Mouse (Mus musculus) kidney, embryonic 14.5 days (tissue): ENCODE results near the gene Dnm2. TPM values are rescaled to one million over a fixed set of nuclear protein-coding genes. Genes with fewer than 3 reads are reported as not detected.
"Not testable (repeated sequence)": the region's sequence is repeated elsewhere in the genome, so short reads cannot be mapped to it uniquely, and the experiment has no call there.

Experiments
- ATAC-seq: fragments of 200-750 bp; cut with Nextera tagmentation; 2 replicates; pipeline ENCODE4 v1.8.0; 2017; ENCODE audit warnings: moderate number of reproducible peaks, mild to moderate bottlenecking, moderate TSS enrichment, moderate library complexity; ENCODE audit not compliant: low FRiP score, low TSS enrichment
- H3K27ac ChIP-seq: fragments of 300-500 bp; sonication (generic); 2 replicates; pipeline ENCODE4 v1.5.1; 2014; ENCODE audit warnings: low read depth, mild to moderate bottlenecking, low read length, moderate library complexity, mixed read lengths
- H3K27me3 ChIP-seq: fragments of 300-500 bp; sonication (generic); 2 replicates; pipeline ENCODE4 v1.6.1; 2014; ENCODE audit warnings: mild to moderate bottlenecking, low read length; ENCODE audit not compliant: control insufficient read depth, insufficient read depth
- H3K36me3 ChIP-seq: fragments of 300-500 bp; sonication (generic); 2 replicates; pipeline ENCODE4 v1.6.1; 2014; ENCODE audit warnings: low read length, mixed read lengths; ENCODE audit not compliant: control insufficient read depth, insufficient read depth
- H3K4me1 ChIP-seq: fragments of 300-500 bp; sonication (generic); 2 replicates; pipeline ENCODE4 v1.6.1; 2014; ENCODE audit warnings: low read length, mixed read lengths; ENCODE audit not compliant: control insufficient read depth, insufficient read depth
- H3K4me2 ChIP-seq: fragments of 300-500 bp; sonication (generic); replicated peaks from 2 replicates; pipeline ENCODE4 v1.6.1; 2014; ENCODE audit warnings: low read depth, mild to moderate bottlenecking, low read length
- H3K4me3 ChIP-seq: fragments of 300-500 bp; sonication (generic); 2 replicates; pipeline ENCODE4 v1.5.1; 2014; ENCODE audit warnings: mild to moderate bottlenecking, low read length
- H3K9ac ChIP-seq: fragments of 300-500 bp; sonication (generic); 2 replicates; pipeline ENCODE4 v1.6.1; 2014; ENCODE audit warnings: low read depth, mild to moderate bottlenecking, low read length, moderate library complexity
- H3K9me3 ChIP-seq: fragments of 300-500 bp; sonication (generic); 2 replicates; pipeline ENCODE4 v1.6.1; 2016; ENCODE audit warnings: low read length; ENCODE audit not compliant: control insufficient read depth
- WGBS: fragments of 180-500 bp; shearing (Covaris S2); extraction: QIAGEN DNeasy Blood & Tissue Kit; methylation state at CpG from one replicate; pipeline ENCODE4 v1.1.7; 2014; 5-methylcytosine and 5-hydroxymethylcytosine counted together
- polyA plus RNA-seq: library from polyadenylated mRNA; unstranded; fragments of >200 nt; fragmentation: Nextera tagmentation; extraction: Ambion mirVana; gene quantifications from 2 replicates; pipeline ENCODE4 v1.2.1, GENCODE M21; 2014

Dnm2 gene
- polyA plus RNA-seq, 1 experiment from 2014 or later: 66.1 TPM

- 95% methylated on average over 6 of the region's 6 CpGs for WGBS
- H3K4me3 ChIP-seq: no peak overlapping the region
- H3K9ac ChIP-seq: no peak overlapping the region
- H3K4me2 ChIP-seq: no peak overlapping the region
- ATAC-seq: no peak
- H3K27me3 ChIP-seq: no peaks in the 10 kb centered on the region
- peaks cover 83% of the 10 kb centered on the region for H3K36me3 ChIP-seq
- H3K9me3 ChIP-seq: peaks cover 5% of the 10 kb centered on the region; the same call in 1 of the 2 replicates
- H3K27ac ChIP-seq: no peak overlapping the region
- no peaks in the 10 kb centered on the region for H3K4me1 ChIP-seq
Observed at GRCm38 (mm10) chr9:21477707-21478106, 53.0 kb downstream of the Dnm2 start.

DNA sequence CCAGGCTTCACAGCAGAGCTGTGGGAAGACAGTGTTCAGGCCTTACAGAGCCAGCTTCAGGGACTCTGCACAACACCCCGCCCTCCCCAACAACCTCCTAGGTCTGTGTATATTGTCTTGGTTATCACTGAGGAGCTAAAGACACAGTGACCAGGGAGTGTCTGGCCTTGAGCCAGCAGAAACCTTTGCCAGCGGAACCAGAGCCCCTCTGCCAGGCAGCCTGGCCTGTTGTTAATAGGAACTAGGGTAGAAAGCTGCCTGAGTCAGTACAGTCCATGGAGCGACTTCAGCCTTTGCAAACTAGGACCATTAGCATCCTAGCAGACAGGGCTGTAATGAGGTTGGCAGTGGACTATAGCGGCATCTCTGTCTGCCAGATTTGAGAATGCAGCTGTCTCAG lies 59.4 kb downstream of the Dnm2 start:
- Histone ChIP-seq H3K27me3 (no peaks in the 10 kb centered on the region), H3K9ac (no peak overlapping the region), H3K27ac (no peak overlapping the region), H3K4me3 (no peak overlapping the region), H3K4me2 (no peak overlapping the region), H3K9me3 (no peaks in the 10 kb centered on the region), H3K4me1 (no peaks in the 10 kb centered on the region), H3K36me3 (peaks cover 54% of the 10 kb centered on the region)
- no peak for ATAC-seq
- 96% methylated on average over 4 of the region's 4 CpGs for WGBS

DNA sequence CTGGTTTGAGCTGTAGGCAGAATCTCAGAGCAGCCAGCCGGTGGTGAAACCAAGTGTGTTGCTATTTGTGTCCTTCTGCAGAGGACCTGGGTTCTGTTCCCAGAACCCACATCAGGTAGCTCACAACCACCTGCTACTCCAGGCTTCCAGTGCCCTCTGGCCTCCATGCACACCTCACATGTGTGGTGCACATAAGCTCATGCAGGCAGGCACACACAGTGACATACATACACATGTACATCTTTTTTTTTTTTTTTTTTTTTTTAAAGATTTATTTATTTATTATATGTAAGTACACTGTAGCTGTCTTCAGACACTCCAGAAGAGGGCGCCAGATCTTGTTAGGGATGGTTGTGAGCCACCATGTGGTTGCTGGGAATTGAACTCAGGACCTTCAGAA lies 63.5 kb downstream of the Dnm2 start:
- not testable (repeated sequence) for H3K9ac ChIP-seq, H3K27ac ChIP-seq, H3K4me3 ChIP-seq, H3K27me3 ChIP-seq, H3K9me3 ChIP-seq, H3K4me2 ChIP-seq, H3K4me1 ChIP-seq, ATAC-seq
- WGBS: 96% methylated on average over 1 of the region's 2 CpGs
- H3K36me3 ChIP-seq: peaks cover 34% of the 10 kb centered on the region

- no peak for ATAC-seq
- Histone ChIP-seq H3K36me3 (peaks cover 20% of the 10 kb centered on the region; the same call in 1 of the 2 replicates), H3K27ac (no peak overlapping the region), H3K4me3 (no peak overlapping the region), H3K9me3 (no peaks in the 10 kb centered on the region), H3K9ac (no peak overlapping the region), H3K4me2 (no peak overlapping the region), H3K4me1 (no peaks in the 10 kb centered on the region), H3K27me3 (no peaks in the 10 kb centered on the region)
- WGBS: 91% methylated on average over 9 of the region's 9 CpGs
Observed at GRCm38 (mm10) chr9:21490696-21491095, 66.0 kb downstream of the Dnm2 start.

- H3K27ac ChIP-seq: no peak overlapping the region
- H3K4me2 ChIP-seq: no peak overlapping the region
- no peaks in the 10 kb centered on the region for H3K27me3 ChIP-seq
- ATAC-seq: no peak
- H3K9ac ChIP-seq: no peak overlapping the region
- 67% methylated on average over 2 of the region's 2 CpGs for WGBS
- H3K36me3 ChIP-seq: peaks cover 15% of the 10 kb centered on the region; the same call in 1 of the 2 replicates
- no peaks in the 10 kb centered on the region for H3K4me1 ChIP-seq
- H3K4me3 ChIP-seq: no peak overlapping the region
- H3K9me3 ChIP-seq: no peaks in the 10 kb centered on the region
Observed at GRCm38 (mm10) chr9:21493907-21494306, 69.2 kb downstream of the Dnm2 start.

DNA sequence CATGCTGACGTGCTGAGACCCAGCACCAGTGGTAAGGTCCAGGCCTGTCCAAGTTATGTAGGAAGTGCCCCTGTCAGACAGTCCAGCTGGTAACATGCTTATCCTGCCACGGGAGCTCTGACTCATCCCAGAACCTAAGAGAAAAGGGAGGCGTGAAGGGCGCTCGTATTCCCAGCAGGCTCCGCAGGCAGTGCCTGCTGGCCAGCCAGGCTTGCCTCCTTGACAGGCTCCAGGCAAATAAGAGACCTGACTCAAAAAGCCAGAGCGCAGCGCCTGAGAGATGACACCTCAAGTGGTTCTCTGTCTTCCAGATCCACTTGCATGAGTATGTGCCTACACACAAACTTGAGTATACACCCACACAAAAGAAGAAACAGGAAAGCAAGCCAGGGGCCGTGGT lies 70.0 kb downstream of the Dnm2 start:
- H3K4me3 ChIP-seq: no peak overlapping the region
- no peaks in the 10 kb centered on the region for H3K9me3 ChIP-seq
- no peak overlapping the region for H3K4me2 ChIP-seq
- H3K36me3 ChIP-seq: peaks cover 22% of the 10 kb centered on the region
- WGBS: 84% methylated on average over 9 of the region's 9 CpGs
- no peak overlapping the region for H3K9ac ChIP-seq
- no peak overlapping the region for H3K27ac ChIP-seq
- H3K4me1 ChIP-seq: no peaks in the 10 kb centered on the region
- no peaks in the 10 kb centered on the region for H3K27me3 ChIP-seq
- ATAC-seq: no peak

GRCm38 (mm10) chr9:21496308-21497049 lies 71.8 kb downstream of the Dnm2 start:
- H3K9me3 ChIP-seq: no peaks in the 10 kb centered on the region
- peaks cover 23% of the 10 kb centered on the region for H3K36me3 ChIP-seq
- no peak overlapping the region for H3K9ac ChIP-seq
- no peak for ATAC-seq
- no peaks in the 10 kb centered on the region for H3K27me3 ChIP-seq
- no peaks in the 10 kb centered on the region for H3K4me1 ChIP-seq
- WGBS: 68% methylated on average over 19 of the region's 19 CpGs
- no peak overlapping the region for H3K4me3 ChIP-seq
- no peak overlapping the region for H3K27ac ChIP-seq
- H3K4me2 ChIP-seq: no peak overlapping the region

GRCm38 (mm10) chr9:21497050-21497542 lies 72.4 kb downstream of the Dnm2 start:
- H3K4me2 ChIP-seq: no peak overlapping the region
- no peak for ATAC-seq
- H3K27ac ChIP-seq: no peak overlapping the region
- H3K4me1 ChIP-seq: no peaks in the 10 kb centered on the region
- H3K4me3 ChIP-seq: no peak overlapping the region
- H3K9me3 ChIP-seq: no peaks in the 10 kb centered on the region
- 91% methylated on average over 16 of the region's 16 CpGs for WGBS
- H3K9ac ChIP-seq: no peak overlapping the region
- peaks cover 20% of the 10 kb centered on the region for H3K36me3 ChIP-seq
- no peaks in the 10 kb centered on the region for H3K27me3 ChIP-seq

- H3K4me2 ChIP-seq: no peak overlapping the region
- no peaks in the 10 kb centered on the region for H3K27me3 ChIP-seq
- H3K4me1 ChIP-seq: no peaks in the 10 kb centered on the region
- no peak overlapping the region for H3K9ac ChIP-seq
- no peaks in the 10 kb centered on the region for H3K9me3 ChIP-seq
- WGBS: 98% methylated on average over 2 of the region's 2 CpGs
- H3K36me3 ChIP-seq: peaks cover 20% of the 10 kb centered on the region
- ATAC-seq: no peak
- no peak overlapping the region for H3K4me3 ChIP-seq
- H3K27ac ChIP-seq: no peak overlapping the region
Observed at GRCm38 (mm10) chr9:21497664-21498063, 73.0 kb downstream of the Dnm2 start.
